In the genomic region with DNA sequence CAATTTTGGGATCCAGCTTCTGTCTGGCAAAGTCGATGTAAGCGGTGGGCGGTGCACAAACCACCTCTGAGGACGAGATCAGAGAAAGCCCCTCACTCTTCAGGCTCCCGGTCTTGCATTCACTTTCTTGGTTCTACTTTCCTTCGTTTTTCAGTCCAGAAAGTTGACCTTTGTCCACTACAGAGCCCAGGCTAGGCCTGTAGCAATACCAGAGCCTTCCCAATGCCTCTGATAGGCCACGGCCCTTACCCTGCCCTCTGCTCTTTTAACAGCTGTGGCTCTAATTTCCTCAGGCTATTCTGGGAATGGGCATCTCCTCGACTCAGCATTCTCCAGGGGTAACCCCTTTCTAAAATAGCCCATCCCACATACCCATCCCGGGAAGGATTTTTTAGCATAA, we compare ENCODE assay signal across 9 mouse cellular contexts. TPM values are rescaled to one million over a fixed set of nuclear protein-coding genes. Genes with fewer than 3 reads are reported as not detected.
A peak's percentile ranks its signal among the peaks of the same experiment; 100 is the strongest.
DNase-seq lines count a peak whose midpoint lies in the region; ATAC-seq lines count a peak whose summit lies in the region.
"Had no signal": no experiment of that assay in that cellular context is flagged by ENCODE, and none has a peak within 500 bp of the region (broad histone marks: within the 10 kb centered on the region; RNA-seq: fewer than 3 reads in every experiment).

No protein-coding gene starts in this region.

- no peaks in the 10 kb centered on the region for H3K27me3 ChIP-seq in megakaryocyte, embryonic 14.5 days (replicated peaks)
- no peaks in the 10 kb centered on the region for H3K27me3 ChIP-seq in limb, embryonic 13.5 days
- H3K27me3 ChIP-seq in stomach, embryonic 14.5 days (ENCODE audit: control insufficient read depth, insufficient read depth, low read length), result no peaks in the 10 kb centered on the region

- no peak for ATAC-seq in megakaryocyte, adult 5-6 weeks (ENCODE audit: poor library complexity, severe bottlenecking)
- ATAC-seq in limb, embryonic 13.5 days (ENCODE audit: low FRiP score, low read depth), result no peak
- no peak for ATAC-seq in stomach, embryonic 14.5 days (ENCODE audit: insufficient number of reproducible peaks, insufficient read depth, low FRiP score, low read depth)

- H3K4me2 ChIP-seq in limb, embryonic 13.5 days (replicated peaks), result peak overlapping the region; percentile 95
- peak overlapping the region; percentile 89 for H3K4me2 ChIP-seq in stomach, embryonic 14.5 days (replicated peaks; ENCODE audit: low read depth, low read length)

- peaks cover 69% of the 10 kb centered on the region for H3K36me3 ChIP-seq in megakaryocyte, embryonic 14.5 days (replicated peaks; ENCODE audit: low read length)
- peaks cover 54% of the 10 kb centered on the region for H3K36me3 ChIP-seq in limb, embryonic 13.5 days
- H3K36me3 ChIP-seq in stomach, embryonic 14.5 days (ENCODE audit: control insufficient read depth, insufficient read depth, low read length), result peaks cover 39% of the 10 kb centered on the region

- peaks cover 78% of the 10 kb centered on the region for H3K4me1 ChIP-seq in megakaryocyte, embryonic 14.5 days
- H3K4me1 ChIP-seq in limb, embryonic 13.5 days, result peaks cover 48% of the 10 kb centered on the region
- H3K4me1 ChIP-seq in stomach, embryonic 14.5 days (ENCODE audit: control insufficient read depth, insufficient read depth, low read length), result peaks cover 27% of the 10 kb centered on the region

- peak overlapping the region; percentile 98 for H3K4me3 ChIP-seq in megakaryocyte, embryonic 14.5 days (replicated peaks)
- H3K4me3 ChIP-seq in limb, embryonic 13.5 days, result peak overlapping the region; percentile 71
- H3K4me3 ChIP-seq in stomach, embryonic 14.5 days (ENCODE audit: low read depth, low read length), result peak overlapping the region; percentile 78

- peak overlapping the region; percentile 88 for H3K9ac ChIP-seq in limb, embryonic 13.5 days
- peak overlapping the region; percentile 83 for H3K9ac ChIP-seq in stomach, embryonic 14.5 days (replicated peaks; ENCODE audit: low read depth, low read length)

- peak overlapping the region; percentile 92 for H3K27ac ChIP-seq in limb, embryonic 13.5 days
- peak overlapping the region; percentile 94 for H3K27ac ChIP-seq in stomach, embryonic 14.5 days (ENCODE audit: low read length)

- DNase-seq in adrenal gland, adult 2 months, result peak; percentile 36
- DNase-seq in adrenal gland, adult 18-20 months (ENCODE audit: low spot score in 2 of 2), result no peak
- no peak for DNase-seq in urinary bladder, postnatal 4 days (ENCODE audit: low spot score in 2 of 2)
- DNase-seq in thymus, postnatal 25 days, result no peak

- whole genome bisulfite sequencing in limb, embryonic 13.5 days, result 16% methylated on average over 9 of the region's 9 CpGs
- WGBS in stomach, embryonic 14.5 days, result 19% methylated on average over 9 of the region's 9 CpGs

- no peaks in the 10 kb centered on the region for H3K9me3 ChIP-seq in megakaryocyte, embryonic 14.5 days
- no peaks in the 10 kb centered on the region for H3K9me3 ChIP-seq in limb, embryonic 13.5 days
- no peaks in the 10 kb centered on the region for H3K9me3 ChIP-seq in stomach, embryonic 14.5 days (ENCODE audit: control insufficient read depth, low read depth, low read length)

RNA-seq across cellular contexts. Expression of a gene that starts 1.2 kb away (rescaled TPM):
- total RNA-seq in adrenal gland, adult 2 months (2021), result 100 to 1,000 TPM; 385 to 502 TPM
- 237 and 285 TPM in 2 replicates for polyA plus RNA-seq in adrenal gland, adult 2 months (2012; rRNA removed)
- total RNA-seq in adrenal gland, adult 18-20 months (2021), result 100 to 1,000 TPM; 383 to 517 TPM
- 74.5 and 552 TPM in 2 replicates for polyA plus RNA-seq in megakaryocyte, embryonic 14.5 days (2012; ENCODE audit: insufficient read depth, low replicate concordance)
- total RNA-seq in megakaryocyte, adult 5-6 weeks (2015), result 134 and 144 TPM in 2 replicates
- 93.8 and 113 TPM in 2 replicates for total RNA-seq in megakaryocyte, adult 5-6 weeks (2017)
- polyA plus RNA-seq in limb, embryonic 13.5 days (2015; fragmentation: Nextera tagmentation; extraction: Ambion mirVana), result 782 and 803 TPM in 2 replicates
- 844 and 872 TPM in 2 replicates for polyA plus RNA-seq in stomach, embryonic 14.5 days (2014; fragmentation: Nextera tagmentation; extraction: Ambion mirVana)

RNA-seq across cellular contexts. Expression of a gene that starts 4.4 kb away (rescaled TPM):
- total RNA-seq in adrenal gland, adult 2 months (2021), result 10 to 100 TPM; 19.6 to 28.0 TPM
- polyA plus RNA-seq in adrenal gland, adult 2 months (2012; rRNA removed), result 34.0 and 40.0 TPM in 2 replicates
- total RNA-seq in adrenal gland, adult 18-20 months (2021), result 10 to 100 TPM; 17.3 to 18.9 TPM
- 42.5 and 52.2 TPM in 2 replicates for polyA plus RNA-seq in megakaryocyte, embryonic 14.5 days (2012; ENCODE audit: insufficient read depth, low replicate concordance)
- total RNA-seq in megakaryocyte, adult 5-6 weeks (2015), result 5.1 and 8.0 TPM in 2 replicates
- total RNA-seq in megakaryocyte, adult 5-6 weeks (2017), result 10.3 and 14.0 TPM in 2 replicates
- polyA plus RNA-seq in limb, embryonic 13.5 days (2015; fragmentation: Nextera tagmentation; extraction: Ambion mirVana), result 10.4 and 12.3 TPM in 2 replicates
- 7.4 and 8.0 TPM in 2 replicates for polyA plus RNA-seq in stomach, embryonic 14.5 days (2014; fragmentation: Nextera tagmentation; extraction: Ambion mirVana)

RNA-seq across cellular contexts. Expression of a gene that starts 16.4 kb away (rescaled TPM):
- total RNA-seq in adrenal gland, adult 2 months (2021), result 100 to 1,000 TPM; 103 to 132 TPM
- polyA plus RNA-seq in adrenal gland, adult 2 months (2012; rRNA removed), result 102 and 111 TPM in 2 replicates
- 100 to 1,000 TPM; 107 to 128 TPM for total RNA-seq in adrenal gland, adult 18-20 months (2021)
- 35.1 and 61.7 TPM in 2 replicates for polyA plus RNA-seq in megakaryocyte, embryonic 14.5 days (2012; ENCODE audit: insufficient read depth, low replicate concordance)
- 31.8 and 32.7 TPM in 2 replicates for total RNA-seq in megakaryocyte, adult 5-6 weeks (2015)
- 56.3 and 58.5 TPM in 2 replicates for total RNA-seq in megakaryocyte, adult 5-6 weeks (2017)
- 165 and 177 TPM in 2 replicates for polyA plus RNA-seq in limb, embryonic 13.5 days (2015; fragmentation: Nextera tagmentation; extraction: Ambion mirVana)
- polyA plus RNA-seq in stomach, embryonic 14.5 days (2014; fragmentation: Nextera tagmentation; extraction: Ambion mirVana), result 121 and 123 TPM in 2 replicates

RNA-seq across cellular contexts. Expression of a gene that starts 16.5 kb away (rescaled TPM):
- total RNA-seq in adrenal gland, adult 2 months (2021), result 1 to 10 TPM; 2.2 to 3.9 TPM
- 5.9 and 8.6 TPM in 2 replicates for polyA plus RNA-seq in adrenal gland, adult 2 months (2012; rRNA removed)
- total RNA-seq in adrenal gland, adult 18-20 months (2021), result 1 to 10 TPM in 1 of 2 experiments, under 1 TPM in 1; 0.77 to 2.7 TPM
- 27.2 and 32.4 TPM in 2 replicates for polyA plus RNA-seq in megakaryocyte, embryonic 14.5 days (2012; ENCODE audit: insufficient read depth, low replicate concordance)
- 160 and 180 TPM in 2 replicates for total RNA-seq in megakaryocyte, adult 5-6 weeks (2015)
- total RNA-seq in megakaryocyte, adult 5-6 weeks (2017), result 168 and 185 TPM in 2 replicates
- 166 and 172 TPM in 2 replicates for polyA plus RNA-seq in limb, embryonic 13.5 days (2015; fragmentation: Nextera tagmentation; extraction: Ambion mirVana)
- 151 and 163 TPM in 2 replicates for polyA plus RNA-seq in stomach, embryonic 14.5 days (2014; fragmentation: Nextera tagmentation; extraction: Ambion mirVana)

RNA-seq across cellular contexts. Expression of a gene that starts 27.2 kb away (rescaled TPM):
- 10 to 100 TPM in 1 of 2 experiments, 1 to 10 TPM in 1; 6.7 to 12.2 TPM for total RNA-seq in adrenal gland, adult 2 months (2021)
- 9.2 and 11.9 TPM in 2 replicates for polyA plus RNA-seq in adrenal gland, adult 2 months (2012; rRNA removed)
- total RNA-seq in adrenal gland, adult 18-20 months (2021), result 1 to 10 TPM; 9.2 to 9.6 TPM
- not detected in 2 replicates for polyA plus RNA-seq in megakaryocyte, embryonic 14.5 days (2012; ENCODE audit: insufficient read depth, low replicate concordance)
- not detected in 2 replicates for total RNA-seq in megakaryocyte, adult 5-6 weeks (2015)
- total RNA-seq in megakaryocyte, adult 5-6 weeks (2017), result not detected in 2 replicates
- 1.0 and 1.3 TPM in 2 replicates for polyA plus RNA-seq in limb, embryonic 13.5 days (2015; fragmentation: Nextera tagmentation; extraction: Ambion mirVana)
- 1.4 and 1.5 TPM in 2 replicates for polyA plus RNA-seq in stomach, embryonic 14.5 days (2014; fragmentation: Nextera tagmentation; extraction: Ambion mirVana)
- total RNA-seq: common myeloid progenitor, adult 5-6 weeks had no signal
